Comparison of ENCODE assay signal across 7 mouse cellular contexts in genomic region chr11:52231606-52232541, GRCm38 (mm10). TPM values are rescaled to one million over a fixed set of nuclear protein-coding genes. Genes with fewer than 3 reads are reported as not detected.
DNase-seq lines count a peak whose midpoint lies in the region; ATAC-seq and TF ChIP-seq lines count a peak whose summit lies in the region.

Gene Skp1a, plus strand, starts transcription at chr11:52231995.

- peak; percentile 97 for TF ChIP-seq POLR2A in heart, adult 2 months (IDR thresholded peaks at IDR 0.05; ENCODE audit: insufficient read depth, low read depth, low read length)

- peak within 1 kb of the TSS; percentile 95 for H3K27ac ChIP-seq in embryonic facial prominence, embryonic 13.5 days
- H3K27ac ChIP-seq in heart, adult 2 months: peak within 1 kb of the TSS; percentile 95
- peak within 1 kb of the TSS; percentile 98 for H3K27ac ChIP-seq in limb, embryonic 13.5 days
- peak within 1 kb of the TSS; percentile 100 for H3K27ac ChIP-seq in midbrain, embryonic 16.5 days (ENCODE audit: low read length)

- DNase-seq in adrenal gland, postnatal 36 days: peak; percentile 93 to 94
- peak; percentile 94 to 97 for DNase-seq in heart, adult 2 months
- DNase-seq in kidney, adult 8-10 months: peak; percentile 82 to 89
- DNase-seq in spleen, postnatal 10 days (ENCODE audit: low spot score in 2 of 2): peak; percentile 96 to 99

- H3K9me3 ChIP-seq in embryonic facial prominence, embryonic 13.5 days: no peaks in the 10 kb centered on the region
- H3K9me3 ChIP-seq in limb, embryonic 13.5 days: no peaks in the 10 kb centered on the region
- no peaks in the 10 kb centered on the region for H3K9me3 ChIP-seq in midbrain, embryonic 16.5 days (replicated peaks; ENCODE audit: control insufficient read depth, low read length, poor library complexity, severe bottlenecking)

- no peaks in the 10 kb centered on the region for H3K27me3 ChIP-seq in embryonic facial prominence, embryonic 13.5 days
- no peaks in the 10 kb centered on the region for H3K27me3 ChIP-seq in heart, adult 2 months (ENCODE audit: control insufficient read depth, insufficient read depth, low read length)
- no peaks in the 10 kb centered on the region for H3K27me3 ChIP-seq in limb, embryonic 13.5 days
- H3K27me3 ChIP-seq in midbrain, embryonic 16.5 days (ENCODE audit: control insufficient read depth, insufficient read depth, low read depth, low read length): no peaks in the 10 kb centered on the region

- TF ChIP-seq CTCF in heart, adult 2 months (IDR thresholded peaks at IDR 0.05): no peak

- peaks cover 4% of the 10 kb centered on the region for H3K36me3 ChIP-seq in embryonic facial prominence, embryonic 13.5 days
- peaks cover 17% of the 10 kb centered on the region for H3K36me3 ChIP-seq in heart, adult 2 months (ENCODE audit: control insufficient read depth, insufficient read depth, low read length)
- H3K36me3 ChIP-seq in limb, embryonic 13.5 days: peaks cover 10% of the 10 kb centered on the region
- H3K36me3 ChIP-seq in midbrain, embryonic 16.5 days (ENCODE audit: control insufficient read depth, insufficient read depth, low read length): no peaks in the 10 kb centered on the region

- H3K4me1 ChIP-seq in embryonic facial prominence, embryonic 13.5 days: peaks cover 20% of the 10 kb centered on the region
- H3K4me1 ChIP-seq in heart, adult 2 months (ENCODE audit: control insufficient read depth, insufficient read depth, low read length): peaks cover 11% of the 10 kb centered on the region
- H3K4me1 ChIP-seq in limb, embryonic 13.5 days: peaks cover 23% of the 10 kb centered on the region
- H3K4me1 ChIP-seq in midbrain, embryonic 16.5 days (ENCODE audit: control insufficient read depth, insufficient read depth, low read length): peaks cover 19% of the 10 kb centered on the region

- H3K79me2 ChIP-seq in heart, adult 2 months (replicated peaks; ENCODE audit: control insufficient read depth, insufficient read depth, low read length): peaks cover 3% of the 10 kb centered on the region

- peak within 1 kb of the TSS; percentile 81 for H3K4me2 ChIP-seq in embryonic facial prominence, embryonic 13.5 days
- peak within 1 kb of the TSS; percentile 82 for H3K4me2 ChIP-seq in limb, embryonic 13.5 days (replicated peaks)
- H3K4me2 ChIP-seq in midbrain, embryonic 16.5 days (ENCODE audit: low read length): peak within 1 kb of the TSS; percentile 68

- TF ChIP-seq EP300 in heart, adult 2 months (IDR thresholded peaks at IDR 0.05; ENCODE audit: insufficient read depth, low read depth, low read length): peak; percentile 59; the same call in 1 of the 2 replicates

- peak; percentile 79 for ATAC-seq in embryonic facial prominence, embryonic 13.5 days (ENCODE audit: insufficient number of reproducible peaks, insufficient read depth, low FRiP score, low TSS enrichment, low read depth)
- ATAC-seq in limb, embryonic 13.5 days (ENCODE audit: low FRiP score, low read depth): peak; percentile 88
- ATAC-seq in midbrain, embryonic 16.5 days: peak; percentile 94

- under 1% methylated on average over 87 of the region's 87 CpGs for WGBS in embryonic facial prominence, embryonic 13.5 days
- WGBS in heart, adult 2 months: under 1% methylated on average over 87 of the region's 87 CpGs
- WGBS in limb, embryonic 13.5 days: under 1% methylated on average over 87 of the region's 87 CpGs
- under 1% methylated on average over 86 of the region's 87 CpGs for WGBS in midbrain, embryonic 16.5 days

- peak within 1 kb of the TSS; percentile 99 for H3K9ac ChIP-seq in embryonic facial prominence, embryonic 13.5 days
- H3K9ac ChIP-seq in heart, adult 2 months (ENCODE audit: low read depth, low read length): peak within 1 kb of the TSS; percentile 99
- H3K9ac ChIP-seq in limb, embryonic 13.5 days: peak within 1 kb of the TSS; percentile 99
- H3K9ac ChIP-seq in midbrain, embryonic 16.5 days (ENCODE audit: low read depth, low read length): peak within 1 kb of the TSS; percentile 88

- peak within 1 kb of the TSS; percentile 98 for H3K4me3 ChIP-seq in embryonic facial prominence, embryonic 13.5 days
- H3K4me3 ChIP-seq in heart, adult 2 months: peak within 1 kb of the TSS; percentile 73
- H3K4me3 ChIP-seq in limb, embryonic 13.5 days: peak within 1 kb of the TSS; percentile 99
- H3K4me3 ChIP-seq in midbrain, embryonic 16.5 days (ENCODE audit: low read depth, low read length): peak within 1 kb of the TSS; percentile 56

- intact Hi-C loops in heart, adult 2 months (cut with DNase I): no loop called here

RNA-seq across cellular contexts. Expression of gene Skp1a, which starts in this region (rescaled TPM):
- total RNA-seq in adrenal gland, postnatal 36 days (2021): 100 to 1,000 TPM; 529 to 536 TPM
- polyA plus RNA-seq in embryonic facial prominence, embryonic 13.5 days (2015; fragmentation: Nextera tagmentation; extraction: Ambion mirVana): 945 and 951 TPM in 2 replicates
- total RNA-seq in heart, adult 2 months (2021): 100 to 1,000 TPM; 241 to 255 TPM
- 38.9 and 72.9 TPM in 2 replicates for polyA plus RNA-seq in heart, adult 2 months (2012; rRNA removed)
- 926 and 931 TPM in 2 replicates for polyA plus RNA-seq in limb, embryonic 13.5 days (2015; fragmentation: Nextera tagmentation; extraction: Ambion mirVana)
- polyA plus RNA-seq in midbrain, embryonic 16.5 days (2015; fragmentation: Nextera tagmentation; extraction: Ambion mirVana): 1,072 and 1,120 TPM in 2 replicates

Comparison
In these comparisons a context has a peak if more than half of its experiments do, and no peak if none do; other contexts are left out.
1. Peak in every context shown above with its lines: DNase-seq, ATAC-seq, H3K4me3 ChIP-seq and H3K27ac ChIP-seq.
2. RNA of gene Skp1a (polyA plus RNA-seq): 1,072 to 1,120 TPM in midbrain, embryonic 16.5 days, 945 to 951 TPM in embryonic facial prominence, embryonic 13.5 days and 926 to 931 TPM in limb, embryonic 13.5 days; 38.9 to 72.9 TPM in heart, adult 2 months; every median in the first group is over 10 times any median in the second.